Mouse (Mus musculus) lung, embryonic 14.5 days (tissue): ENCODE measurements at regions not wholly inside any gene's neighbourhood (a gene's known extent, or its start where the extent isn't known, plus 50 kb on each side); places are given as distances from the start of the nearest gene placed in this dataset.
A peak's percentile ranks its signal among the peaks of the same experiment; 100 is the strongest.

Experiments used
- ATAC-seq: fragments of 200-750 bp; cut with Nextera tagmentation; 2 replicates; pipeline ENCODE4 v1.8.0; 2017; ENCODE audit warnings: mild to moderate bottlenecking, moderate TSS enrichment, moderate library complexity; ENCODE audit not compliant: insufficient read depth
- DNase-seq: peaks from one replicate; pipeline ENCODE4 v3.0.0-alpha.2; 2015
- H3K27ac ChIP-seq: fragments of 300-500 bp; sonication (generic); 2 replicates; pipeline ENCODE4 v1.5.1; 2014; ENCODE audit warnings: low read depth, mild to moderate bottlenecking, moderate library complexity
- H3K27me3 ChIP-seq: fragments of 300-500 bp; sonication (generic); 2 replicates; pipeline ENCODE4 v1.6.1; 2014; ENCODE audit warnings: low read length, control low read depth; ENCODE audit not compliant: insufficient read depth
- H3K36me3 ChIP-seq: fragments of 300-500 bp; sonication (generic); 2 replicates; pipeline ENCODE4 v1.6.1; 2014; ENCODE audit warnings: control low read depth; ENCODE audit not compliant: insufficient read depth
- H3K4me1 ChIP-seq: fragments of 300-500 bp; sonication (generic); 2 replicates; pipeline ENCODE4 v1.6.1; 2014; ENCODE audit warnings: antibody characterized with exemption, control low read depth; ENCODE audit not compliant: insufficient read depth
- H3K4me2 ChIP-seq: fragments of 300-500 bp; sonication (generic); 2 replicates; pipeline ENCODE4 v1.6.1; 2014; ENCODE audit warnings: mild to moderate bottlenecking
- H3K4me3 ChIP-seq: fragments of 300-500 bp; sonication (generic); 2 replicates; pipeline ENCODE4 v1.5.1; 2014; ENCODE audit warnings: low read depth, low read length
- H3K9ac ChIP-seq: fragments of 300-500 bp; sonication (generic); 2 replicates; pipeline ENCODE4 v1.6.1; 2014
- H3K9me3 ChIP-seq: fragments of 300-500 bp; sonication (generic); 2 replicates; pipeline ENCODE4 v1.6.1; 2016; ENCODE audit warnings: low read depth, low read length, control low read depth
- CTCF ChIP-seq: IDR thresholded peaks from 2 replicates; pipeline ENCODE4 v1.5.1; 2016; ENCODE audit warnings: antibody characterized with exemption, low read depth
- WGBS: fragments of 180-500 bp; shearing (Covaris S2); extraction: QIAGEN DNeasy Blood & Tissue Kit; methylation state at CpG from one replicate; pipeline ENCODE4 v1.1.7; 2014; 5-methylcytosine and 5-hydroxymethylcytosine counted together

DNA sequence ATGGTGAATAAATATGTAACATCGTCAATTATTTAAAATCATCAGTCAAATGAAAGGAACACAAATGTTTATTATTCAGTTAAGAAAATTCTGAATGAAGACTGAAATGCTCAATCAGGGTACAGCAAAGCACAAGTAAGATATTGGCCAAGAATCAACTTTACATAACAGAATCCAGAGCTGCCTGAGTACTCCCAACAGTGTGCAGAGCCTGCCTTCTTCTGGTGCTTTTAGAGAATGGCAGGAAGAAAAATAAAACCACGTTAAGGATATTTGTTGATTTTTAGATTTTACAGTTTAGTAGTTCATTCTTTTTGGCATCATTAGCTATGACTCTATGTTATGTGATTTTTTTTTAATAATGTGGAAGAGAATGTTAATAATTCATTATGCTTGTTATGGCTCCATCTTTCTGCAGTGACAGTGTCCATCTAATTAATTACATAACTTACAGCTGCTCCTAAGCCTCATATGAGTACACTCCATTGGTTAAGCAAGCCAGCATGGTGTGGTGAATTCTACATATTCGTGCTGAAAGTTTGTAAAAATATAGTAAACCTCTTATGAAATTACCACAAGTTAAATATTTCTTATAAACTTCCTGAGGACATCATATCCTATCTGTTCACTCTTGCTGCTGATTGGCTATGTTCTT lies 579.0 kb downstream of the Kcna4 start:
- Histone ChIP-seq H3K27me3 (no peaks in the 10 kb centered on the region), H3K9ac (no peak overlapping the region), H3K9me3 (no peaks in the 10 kb centered on the region), H3K36me3 (no peaks in the 10 kb centered on the region), H3K4me1 (no peaks in the 10 kb centered on the region), H3K4me2 (no peak overlapping the region), H3K27ac (no peak overlapping the region), H3K4me3 (no peak overlapping the region)
- ATAC-seq (peak; percentile 73), DNase-seq (peak; percentile 63)
- peak; percentile 64 for TF ChIP-seq CTCF
- 41% methylated on average over 3 of the region's 3 CpGs for WGBS

DNA sequence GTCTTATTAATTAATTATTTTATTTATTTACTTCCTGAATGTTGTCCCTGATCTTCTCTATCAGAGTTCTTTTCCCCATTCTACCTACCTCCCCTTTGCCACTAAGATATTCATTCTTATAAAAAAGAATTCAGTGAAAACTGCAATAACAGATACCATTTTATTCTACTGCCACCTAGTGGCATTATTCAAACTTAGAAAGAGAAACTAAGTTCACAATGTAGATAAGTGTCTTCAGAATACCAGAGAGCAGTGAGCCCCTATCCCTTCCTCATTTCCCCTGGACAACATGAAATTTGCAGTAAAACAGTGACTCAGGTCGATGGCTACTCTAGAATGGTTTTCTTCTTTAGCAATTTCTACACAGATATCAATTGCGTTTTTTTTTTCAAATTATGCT lies 589.2 kb downstream of the Kcna4 start:
- H3K4me3 ChIP-seq: no peak overlapping the region

DNA sequence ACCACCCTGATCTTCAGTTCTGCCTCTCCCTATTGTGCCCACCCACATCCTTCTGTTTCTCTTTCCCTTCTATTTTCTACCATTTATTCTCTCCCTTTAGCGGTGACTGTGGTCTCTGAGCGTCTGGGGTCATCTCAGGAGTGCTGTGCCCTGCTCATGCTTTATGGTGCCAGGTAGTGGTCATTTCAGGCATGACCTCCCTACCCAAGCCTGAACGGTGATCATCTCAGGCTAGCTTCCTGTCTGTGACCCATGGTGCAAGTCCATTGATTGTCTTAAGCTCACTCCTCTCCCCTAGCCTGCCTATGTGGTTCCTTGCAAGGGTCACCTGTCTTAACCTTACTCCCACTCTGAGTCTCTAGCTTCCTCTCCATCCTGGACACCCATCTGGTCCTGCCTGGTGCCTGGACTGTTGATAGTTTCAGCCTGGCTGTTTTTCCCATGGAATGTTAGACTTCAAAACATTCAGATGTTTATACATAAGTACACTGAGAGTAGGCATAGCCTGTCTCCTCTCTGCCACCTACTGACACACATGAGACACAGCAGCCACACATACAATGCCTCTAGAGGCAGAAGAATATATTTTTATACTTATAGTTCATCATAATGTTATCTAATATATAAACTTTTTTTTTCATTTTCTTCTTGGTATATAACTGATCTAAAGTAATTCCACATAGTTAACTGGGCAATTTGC lies 595.8 kb downstream of the Kcna4 start:
- H3K27ac ChIP-seq: no peak overlapping the region
- H3K4me2 ChIP-seq: no peak overlapping the region
- H3K36me3 ChIP-seq: no peaks in the 10 kb centered on the region
- peak; percentile 60 for TF ChIP-seq CTCF
- DNase-seq: peak; percentile 49
- no peaks in the 10 kb centered on the region; the same call in 1 of the 2 replicates for H3K27me3 ChIP-seq
- 64% methylated on average over 3 of the region's 3 CpGs for WGBS
- no peaks in the 10 kb centered on the region for H3K9me3 ChIP-seq
- no peaks in the 10 kb centered on the region for H3K4me1 ChIP-seq
- no peak overlapping the region for H3K4me3 ChIP-seq
- no peak overlapping the region for H3K9ac ChIP-seq
- ATAC-seq: peak; percentile 65; the same call in 1 of the 2 replicates

More for the DNA sequence above, 589.2 kb downstream of the Kcna4 start:
- Histone ChIP-seq H3K4me2 (no peak overlapping the region), H3K4me1 (no peaks in the 10 kb centered on the region), H3K36me3 (no peaks in the 10 kb centered on the region), H3K9me3 (no peaks in the 10 kb centered on the region), H3K27ac (no peak overlapping the region), H3K27me3 (no peaks in the 10 kb centered on the region; the same call in 1 of the 2 replicates), H3K9ac (no peak overlapping the region)
- TF ChIP-seq CTCF: peak; percentile 51
- ATAC-seq (no peak), DNase-seq (peak; percentile 81)
- WGBS: 26% methylated on average over 2 of the region's 2 CpGs

DNA sequence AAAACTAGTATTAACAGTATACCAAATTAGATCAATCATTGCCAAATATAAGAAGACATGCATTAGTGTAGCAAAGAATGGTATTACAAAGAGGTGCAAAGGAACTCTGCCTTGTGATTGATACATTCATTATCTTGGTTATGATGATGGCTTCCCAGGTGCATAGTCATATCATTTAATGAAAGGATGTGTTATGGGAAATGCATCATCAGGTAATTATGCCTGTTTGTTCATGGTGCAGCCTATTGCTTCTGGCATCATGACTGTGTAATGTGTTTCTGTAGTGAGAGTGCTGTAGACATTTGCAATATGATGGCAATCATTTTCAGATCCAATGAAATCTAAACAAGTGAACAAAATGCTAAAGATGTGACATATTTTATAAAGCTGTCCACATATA lies 597.8 kb downstream of the Kcna4 start:
- no peak for TF ChIP-seq CTCF
- Histone ChIP-seq H3K9me3 (no peaks in the 10 kb centered on the region), H3K4me1 (no peaks in the 10 kb centered on the region), H3K4me2 (no peak overlapping the region), H3K9ac (no peak overlapping the region), H3K36me3 (no peaks in the 10 kb centered on the region), H3K27ac (no peak overlapping the region), H3K4me3 (no peak overlapping the region), H3K27me3 (no peaks in the 10 kb centered on the region)
- no peak for ATAC-seq
- DNase-seq: no peak

DNA sequence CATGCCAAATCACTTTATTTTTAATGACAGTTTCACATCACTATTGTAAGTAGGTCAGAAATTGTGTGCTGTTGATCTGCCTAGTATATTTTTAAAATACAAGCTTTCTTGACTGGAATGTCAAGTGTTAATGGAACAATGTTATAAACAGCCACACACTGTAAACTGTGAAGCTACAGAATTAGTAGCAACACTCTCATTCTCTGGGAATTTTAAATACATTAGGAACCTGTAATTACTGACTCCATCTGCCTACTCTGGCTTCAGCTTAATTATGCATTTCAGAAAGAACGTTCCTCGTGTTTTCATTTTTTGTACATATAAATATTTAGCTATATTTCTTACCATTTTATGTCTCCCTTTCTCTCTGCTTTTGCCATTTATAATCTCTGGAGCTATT lies 634.7 kb downstream of the Kcna4 start:
- no peak overlapping the region for H3K4me2 ChIP-seq
- WGBS: 73% methylated on average over 2 of the region's 2 CpGs
- no peaks in the 10 kb centered on the region for H3K4me1 ChIP-seq
- H3K27me3 ChIP-seq: no peaks in the 10 kb centered on the region
- H3K4me3 ChIP-seq: no peak overlapping the region
- no peak for TF ChIP-seq CTCF
- H3K27ac ChIP-seq: no peak overlapping the region
- no peak overlapping the region for H3K9ac ChIP-seq
- no peaks in the 10 kb centered on the region for H3K9me3 ChIP-seq
- no peaks in the 10 kb centered on the region for H3K36me3 ChIP-seq
- no peak for DNase-seq
- no peak for ATAC-seq

DNA sequence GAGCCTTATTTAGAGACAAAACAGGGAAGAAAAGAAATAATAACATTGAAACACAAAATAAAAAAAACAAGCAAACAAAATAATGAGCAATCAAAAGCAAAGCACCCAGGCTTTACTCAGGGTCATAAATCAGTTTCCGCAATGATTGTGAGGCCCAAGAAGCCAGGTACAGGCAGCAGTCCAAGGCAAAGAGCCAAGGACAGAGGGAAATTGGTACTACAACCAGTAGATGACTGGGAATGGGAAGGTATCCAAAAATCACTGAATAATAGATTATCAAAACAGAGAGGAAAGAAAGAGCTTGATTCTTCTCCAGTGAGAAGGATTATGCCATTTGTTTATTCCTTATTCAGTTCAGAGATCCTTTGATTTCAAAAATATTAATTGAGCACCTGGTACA lies 636.2 kb downstream of the Kcna4 start:
- DNase-seq: peak; percentile 21
- Histone ChIP-seq H3K4me3 (no peak overlapping the region), H3K9ac (no peak overlapping the region), H3K36me3 (no peaks in the 10 kb centered on the region), H3K4me2 (no peak overlapping the region), H3K9me3 (no peaks in the 10 kb centered on the region), H3K4me1 (no peaks in the 10 kb centered on the region), H3K27me3 (no peaks in the 10 kb centered on the region), H3K27ac (no peak overlapping the region)
- no peak for TF ChIP-seq CTCF
- ATAC-seq: no peak
- WGBS: 82% methylated on average over 1 of the region's 1 CpGs

DNA sequence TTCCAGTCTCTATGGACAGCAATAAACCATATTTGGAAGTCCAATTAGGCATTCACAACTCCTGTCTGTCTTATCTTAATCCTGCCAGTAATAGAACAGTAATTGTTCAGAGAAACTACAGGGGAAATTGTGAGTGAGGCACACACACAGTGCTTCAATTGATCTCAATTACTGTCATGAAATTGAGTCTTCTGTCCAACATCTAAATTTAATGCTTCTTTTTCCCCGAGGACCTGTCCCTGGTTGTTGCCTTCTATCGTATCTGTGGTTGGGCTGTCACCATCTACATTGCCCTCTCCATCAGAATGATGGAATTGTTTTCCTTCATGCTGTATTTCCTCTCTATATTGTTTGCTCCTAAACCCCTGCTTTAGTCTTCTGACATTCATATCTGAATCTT lies 644.9 kb downstream of the Kcna4 start:
- no peaks in the 10 kb centered on the region for H3K9me3 ChIP-seq
- no peak for DNase-seq
- no peaks in the 10 kb centered on the region for H3K27me3 ChIP-seq
- no peak overlapping the region for H3K4me2 ChIP-seq
- 56% methylated on average over 2 of the region's 2 CpGs for WGBS
- no peak overlapping the region for H3K27ac ChIP-seq
- ATAC-seq: no peak
- no peaks in the 10 kb centered on the region for H3K4me1 ChIP-seq
- H3K9ac ChIP-seq: no peak overlapping the region
- no peak for TF ChIP-seq CTCF
- no peak overlapping the region for H3K4me3 ChIP-seq
- no peaks in the 10 kb centered on the region for H3K36me3 ChIP-seq
